Mouse (Mus musculus): ENCODE results near the gene Kbtbd13. TPM values are rescaled to one million over a fixed set of nuclear protein-coding genes. Genes with fewer than 3 reads are reported as not detected.

The Kbtbd13 gene
- 1.2 and 1.5 TPM in 2 replicates for polyA plus RNA-seq (2015; fragmentation: Nextera tagmentation; extraction: Ambion mirVana)

DNA sequence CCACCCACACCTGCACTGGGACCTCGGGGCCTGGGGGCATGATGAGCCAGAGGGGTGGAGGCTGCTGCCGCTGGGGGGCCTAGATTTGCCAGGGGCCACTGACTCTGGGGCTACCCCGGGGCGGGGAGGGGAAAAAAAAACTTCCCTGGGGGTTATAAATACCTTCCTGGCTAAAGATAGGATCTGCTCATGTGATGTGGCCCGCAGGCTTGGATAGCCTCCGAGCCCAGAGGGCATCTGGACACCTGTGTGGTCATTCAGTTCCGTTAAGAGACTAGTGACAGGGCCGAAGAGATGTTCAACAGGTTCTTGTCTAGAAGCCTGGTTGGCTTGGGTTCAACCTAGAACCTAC, at the start of gene Kbtbd13:
Gene Kbtbd13 (minus strand): TSS at position 40 of the 352 bp plus-strand sequence.
- H3K4me1 ChIP-seq (replicated peaks; ENCODE audit: insufficient read depth, low read length), result no peaks in the 10 kb centered on the region
- 28% methylated on average over 8 of the region's 8 CpGs for WGBS
- peaks cover 8% of the 10 kb centered on the region; the same call in 1 of the 2 replicates for H3K27me3 ChIP-seq (ENCODE audit: insufficient read depth, low read length)
- ATAC-seq (replicated peaks; ENCODE audit: low FRiP score, low read depth) (no peak), DNase-seq (ENCODE audit: low spot score) (no peak)
- H3K36me3 ChIP-seq (ENCODE audit: insufficient read depth, low read length), result no peaks in the 10 kb centered on the region
- H3K9me3 ChIP-seq (replicated peaks; ENCODE audit: low read length), result no peaks in the 10 kb centered on the region
- no peak for TF ChIP-seq CTCF (IDR thresholded peaks at IDR 0.05; ENCODE audit: low read depth)
- H3K27ac ChIP-seq, result no peak within 1 kb of the TSS
- peak within 1 kb of the TSS; percentile 34 for H3K4me3 ChIP-seq (replicated peaks; ENCODE audit: low read depth, low read length)
- H3K4me2 ChIP-seq (ENCODE audit: low read length), result peak within 1 kb of the TSS; percentile 53
- peak within 1 kb of the TSS; percentile 44; the same call in 1 of the 2 replicates for H3K9ac ChIP-seq (ENCODE audit: low read depth, low read length)

DNA sequence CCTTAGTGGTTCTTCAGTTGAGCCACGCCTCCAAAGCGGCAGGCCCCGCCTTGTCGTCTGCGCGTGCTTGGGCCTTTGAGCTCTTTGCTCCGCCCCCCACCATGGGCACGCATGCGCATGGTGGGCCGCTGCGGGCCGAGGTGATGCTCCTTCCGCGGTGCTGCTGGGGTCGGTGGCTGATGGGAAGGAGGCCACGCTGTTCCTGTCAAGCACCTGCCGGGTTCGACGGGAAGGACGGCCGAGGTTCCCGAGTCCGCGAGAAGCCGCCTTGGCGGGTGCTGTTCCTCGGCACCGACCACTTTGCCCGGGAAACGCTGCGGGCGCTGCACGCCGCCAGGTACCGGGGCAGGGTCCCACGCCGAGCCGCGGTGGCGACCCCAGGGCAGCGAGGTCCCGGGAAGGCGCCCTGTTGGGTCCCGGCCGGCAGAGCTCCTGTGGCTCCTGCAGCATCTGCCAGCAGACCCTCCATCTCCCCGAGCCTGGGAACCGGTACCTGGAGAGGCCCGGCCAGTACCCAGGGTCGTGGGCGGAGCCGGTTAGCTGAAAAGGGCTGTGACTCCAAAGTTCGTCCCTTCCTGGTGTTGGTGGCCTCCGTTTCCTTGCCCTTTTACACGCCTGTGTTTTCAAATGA, 44.3 kb upstream of the Kbtbd13 start, which contains the start of gene Mtfmt:
Gene Mtfmt (plus strand): TSS at position 112 of the 631 bp plus-strand sequence.
- Histone ChIP-seq H3K36me3 (ENCODE audit: insufficient read depth, low read length) (0 out of 2 replicates have a peak, but pooled peaks cover 9% of the 10 kb centered on the region), H3K4me1 (replicated peaks; ENCODE audit: insufficient read depth, low read length) (no peaks in the 10 kb centered on the region), H3K9ac (ENCODE audit: low read depth, low read length) (peak within 1 kb of the TSS; percentile 82), H3K4me2 (ENCODE audit: low read length) (peak within 1 kb of the TSS; percentile 92), H3K27me3 (ENCODE audit: insufficient read depth, low read length) (no peaks in the 10 kb centered on the region), H3K9me3 (replicated peaks; ENCODE audit: low read length) (no peaks in the 10 kb centered on the region), H3K4me3 (replicated peaks; ENCODE audit: low read depth, low read length) (peak within 1 kb of the TSS; percentile 95), H3K27ac (no peak within 1 kb of the TSS)
- peak; percentile 95 for DNase-seq (ENCODE audit: low spot score)
- TF ChIP-seq CTCF (IDR thresholded peaks at IDR 0.05; ENCODE audit: low read depth), result no peak
- under 1% methylated on average over 54 of the region's 54 CpGs for WGBS
- peak; percentile 87 for ATAC-seq (replicated peaks; ENCODE audit: low FRiP score, low read depth)

GRCm38 (mm10) chr9:65435211-65435610, 43.8 kb upstream of the Kbtbd13 start:
- no peak overlapping the region for H3K9ac ChIP-seq (ENCODE audit: low read depth, low read length)
- H3K4me3 ChIP-seq (replicated peaks; ENCODE audit: low read depth, low read length), result no peak overlapping the region
- 0 out of 2 replicates have a peak, but pooled peaks cover 3% of the 10 kb centered on the region for H3K36me3 ChIP-seq (ENCODE audit: insufficient read depth, low read length)
- H3K27ac ChIP-seq, result no peak overlapping the region
- WGBS, result 71% methylated on average over 4 of the region's 4 CpGs
- ATAC-seq (replicated peaks; ENCODE audit: low FRiP score, low read depth) (no peak), DNase-seq (ENCODE audit: low spot score) (no peak)
- no peak overlapping the region for H3K4me2 ChIP-seq (ENCODE audit: low read length)
- H3K27me3 ChIP-seq (ENCODE audit: insufficient read depth, low read length), result no peaks in the 10 kb centered on the region
- no peaks in the 10 kb centered on the region for H3K4me1 ChIP-seq (replicated peaks; ENCODE audit: insufficient read depth, low read length)
- H3K9me3 ChIP-seq (replicated peaks; ENCODE audit: low read length), result no peaks in the 10 kb centered on the region
- TF ChIP-seq CTCF (IDR thresholded peaks at IDR 0.05; ENCODE audit: low read depth), result no peak

DNA sequence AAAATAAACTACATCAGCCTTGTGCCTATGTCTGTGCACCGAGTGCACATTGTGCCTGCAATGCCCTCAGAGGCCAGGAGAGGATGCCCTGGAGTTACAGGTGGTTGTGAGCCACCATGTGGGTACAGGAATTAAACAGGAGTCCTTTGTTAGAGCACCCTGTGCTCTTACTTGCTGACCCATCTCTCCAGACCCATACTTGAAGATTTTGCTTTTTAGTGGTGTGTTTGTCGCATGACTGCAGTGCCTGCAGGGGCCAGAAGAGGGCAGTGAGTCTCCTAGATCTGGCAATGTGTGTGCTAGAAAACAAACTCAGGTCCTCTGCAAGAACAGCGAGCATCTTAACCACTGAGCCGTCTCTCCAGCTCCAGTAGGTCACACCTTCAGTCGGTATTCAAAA, 42.7 kb upstream of the Kbtbd13 start:
- no peak overlapping the region for H3K27ac ChIP-seq

DNA sequence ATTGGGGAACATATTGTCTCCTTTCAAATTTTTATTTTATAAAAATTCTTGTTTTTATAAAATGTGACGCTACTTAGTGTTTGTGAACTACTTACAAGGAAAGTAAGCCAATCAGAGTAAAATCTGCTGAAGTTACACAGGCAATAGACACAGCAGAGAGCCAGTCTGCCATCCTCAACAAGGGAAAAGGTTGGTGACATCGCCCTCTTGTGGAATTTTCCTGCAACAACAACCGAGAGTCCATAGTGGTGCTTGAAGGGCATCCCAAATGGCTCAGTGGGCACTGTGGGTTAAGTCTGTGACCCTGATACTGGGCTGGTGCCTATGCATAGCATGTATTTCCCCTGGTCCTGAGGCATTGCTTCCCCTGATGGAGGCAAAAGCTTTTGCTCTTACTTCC, 40.8 kb upstream of the Kbtbd13 start:
- ATAC-seq (replicated peaks; ENCODE audit: low FRiP score, low read depth) (no peak), DNase-seq (ENCODE audit: low spot score) (peak; percentile 90)
- H3K36me3 ChIP-seq (ENCODE audit: insufficient read depth, low read length), result no peaks in the 10 kb centered on the region
- 3% methylated on average over 3 of the region's 3 CpGs for WGBS
- TF ChIP-seq CTCF (IDR thresholded peaks at IDR 0.05; ENCODE audit: low read depth), result peak; percentile 91
- no peak overlapping the region for H3K9ac ChIP-seq (ENCODE audit: low read depth, low read length)
- H3K4me1 ChIP-seq (replicated peaks; ENCODE audit: insufficient read depth, low read length), result no peaks in the 10 kb centered on the region
- no peak overlapping the region for H3K4me2 ChIP-seq (ENCODE audit: low read length)
- H3K27ac ChIP-seq, result no peak overlapping the region
- no peaks in the 10 kb centered on the region for H3K9me3 ChIP-seq (replicated peaks; ENCODE audit: low read length)
- no peaks in the 10 kb centered on the region for H3K27me3 ChIP-seq (ENCODE audit: insufficient read depth, low read length)
- H3K4me3 ChIP-seq (replicated peaks; ENCODE audit: low read depth, low read length), result no peak overlapping the region

More for the DNA sequence above, 42.7 kb upstream of the Kbtbd13 start:
- DNase-seq (ENCODE audit: low spot score), result peak; percentile 58
- Histone ChIP-seq H3K27me3 (ENCODE audit: insufficient read depth, low read length) (no peaks in the 10 kb centered on the region), H3K4me1 (replicated peaks; ENCODE audit: insufficient read depth, low read length) (no peaks in the 10 kb centered on the region), H3K9ac (ENCODE audit: low read depth, low read length) (no peak overlapping the region), H3K36me3 (ENCODE audit: insufficient read depth, low read length) (no peaks in the 10 kb centered on the region), H3K4me3 (replicated peaks; ENCODE audit: low read depth, low read length) (no peak overlapping the region), H3K9me3 (replicated peaks; ENCODE audit: low read length) (no peaks in the 10 kb centered on the region), H3K4me2 (ENCODE audit: low read length) (no peak overlapping the region)
- TF ChIP-seq CTCF (IDR thresholded peaks at IDR 0.05; ENCODE audit: low read depth), result peak; percentile 69
- WGBS, result 74% methylated on average over 5 of the region's 5 CpGs
- no peak for ATAC-seq (replicated peaks; ENCODE audit: low FRiP score, low read depth)

DNA sequence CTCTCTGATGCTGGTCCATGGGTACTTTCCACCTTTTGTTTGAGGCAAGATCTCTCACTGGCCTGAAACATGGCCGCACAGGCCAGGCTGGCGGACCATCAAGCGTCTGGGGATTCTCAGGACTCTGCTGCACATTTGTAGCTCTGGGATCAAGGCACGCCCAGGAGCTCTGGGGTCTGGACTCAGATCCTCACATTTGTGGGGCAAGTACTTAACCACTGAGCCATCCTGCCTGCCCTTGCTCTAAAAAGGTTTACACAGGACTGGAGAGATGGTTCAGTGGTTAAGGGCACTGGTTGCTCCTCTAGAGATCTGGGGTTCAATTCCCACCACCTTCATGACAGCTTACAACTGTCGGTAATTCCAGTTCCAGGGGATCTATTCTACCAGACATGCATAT, 39.5 kb upstream of the Kbtbd13 start:
- Histone ChIP-seq H3K27ac (no peak overlapping the region), H3K4me2 (ENCODE audit: low read length) (no peak overlapping the region), H3K9me3 (replicated peaks; ENCODE audit: low read length) (no peaks in the 10 kb centered on the region), H3K36me3 (ENCODE audit: insufficient read depth, low read length) (no peaks in the 10 kb centered on the region), H3K4me1 (replicated peaks; ENCODE audit: insufficient read depth, low read length) (no peaks in the 10 kb centered on the region), H3K9ac (ENCODE audit: low read depth, low read length) (no peak overlapping the region), H3K27me3 (ENCODE audit: insufficient read depth, low read length) (no peaks in the 10 kb centered on the region), H3K4me3 (replicated peaks; ENCODE audit: low read depth, low read length) (no peak overlapping the region)
- WGBS, result 87% methylated on average over 5 of the region's 5 CpGs
- ATAC-seq (replicated peaks; ENCODE audit: low FRiP score, low read depth) (no peak), DNase-seq (ENCODE audit: low spot score) (no peak)
- TF ChIP-seq CTCF (IDR thresholded peaks at IDR 0.05; ENCODE audit: low read depth), result no peak
